Mouse (Mus musculus): ENCODE measurements around the gene Pitx2.

DNA sequence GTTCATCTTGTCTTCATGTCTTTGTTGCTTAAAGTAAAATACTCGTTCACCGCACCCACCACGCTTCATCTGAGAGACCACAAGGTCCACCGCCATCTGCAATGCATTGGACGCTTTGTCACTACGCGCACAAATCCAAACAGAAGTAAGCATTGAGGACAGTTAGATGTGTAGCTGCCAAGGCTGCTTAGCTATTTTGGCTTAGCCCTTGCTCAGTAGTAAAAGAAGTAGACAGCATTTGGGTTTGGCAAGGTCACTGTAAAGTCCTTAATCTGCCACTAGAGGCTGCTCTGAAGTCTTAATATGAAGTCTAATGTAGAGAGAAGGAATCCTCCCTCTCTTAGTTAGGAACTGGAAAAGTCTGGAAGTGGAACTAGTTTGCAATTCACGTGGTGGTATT, 57.1 kb downstream of the Pitx2 start:
- TF ChIP-seq GATA1 (IDR thresholded peaks at IDR 0.05; ENCODE audit: borderline replicate concordance, low read length), result no peak
- no peak for TF ChIP-seq FLI1 (IDR thresholded peaks at IDR 0.05; ENCODE audit: low read length)

All from megakaryocyte, embryonic 14.5 days (primary cell).